Mouse (Mus musculus) liver, adult 2 months (tissue): ENCODE data around the gene Bche.

ENCODE experiments used
- CTCF ChIP-seq: fragments of 200-500 bp; IDR thresholded peaks from 2 replicates; pipeline ENCODE4 v1.5.1; 2011; ENCODE audit warnings: low read depth, low read length, control low read depth
- POLR2A ChIP-seq: fragments of 200-500 bp; IDR thresholded peaks from 2 replicates; pipeline ENCODE4 v1.6.1; 2011; ENCODE audit warnings: low read length, control low read depth; ENCODE audit not compliant: insufficient read depth; ENCODE audit errors: extremely low read depth

- no peak for TF ChIP-seq POLR2A
- no peak for TF ChIP-seq CTCF
These were observed 21.3 kb upstream of the Bche start for GRCm38 (mm10) chr3:73729511-73729910.
